Mouse (Mus musculus): ENCODE measurements around the gene Stk4. TPM values are rescaled to one million over a fixed set of nuclear protein-coding genes. Genes with fewer than 3 reads are reported as not detected.

Stk4 gene
- total and polyA plus RNA-seq, 2 experiments from 2014 or later, result 13.7 to 24.6 TPM

DNA sequence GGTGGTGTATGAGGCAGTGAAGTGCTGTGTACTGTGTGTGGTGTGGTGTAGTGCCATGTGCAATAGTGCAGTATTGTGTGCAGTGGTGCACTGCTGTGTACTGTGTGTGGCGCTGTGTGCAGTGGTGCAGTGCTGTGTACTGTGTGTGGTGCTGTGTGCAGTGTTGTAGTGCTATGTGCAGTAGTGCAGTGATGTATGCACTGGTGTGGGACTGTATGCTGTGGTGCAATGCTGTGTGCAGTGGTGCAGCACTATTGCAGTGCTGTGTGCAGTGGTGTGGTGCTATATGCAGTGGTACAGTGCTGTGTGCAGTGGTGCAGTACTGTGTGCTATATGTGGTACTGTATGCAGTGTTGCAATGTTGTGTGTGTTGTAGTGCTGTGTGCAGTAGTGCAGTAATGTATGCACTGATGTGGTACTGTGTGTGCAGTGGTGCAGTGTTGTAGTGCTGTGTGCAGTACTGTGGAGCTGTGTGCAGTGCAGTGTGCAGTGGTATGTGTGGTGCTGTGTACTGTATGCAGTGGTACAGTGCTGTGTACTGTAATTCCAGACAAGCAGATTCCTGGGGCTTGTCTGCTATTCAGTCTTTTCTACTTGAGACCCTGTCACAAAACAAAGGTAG, 31.6 kb upstream of the Stk4 start:
- no peak for TF ChIP-seq CTCF (IDR thresholded peaks at IDR 0.05)
- Histone ChIP-seq H3K27ac (ENCODE audit: low read depth, low read length) (no peak overlapping the region), H3K4me3 (ENCODE audit: low read depth, low read length) (no peak overlapping the region), H3K36me3 (ENCODE audit: insufficient read depth, low read length) (no peaks in the 10 kb centered on the region), H3K9me3 (ENCODE audit: low read length) (no peaks in the 10 kb centered on the region), H3K4me1 (ENCODE audit: insufficient read depth, low read length) (no peaks in the 10 kb centered on the region), H3K4me2 (ENCODE audit: low read depth, low read length, poor library complexity, severe bottlenecking) (no peak overlapping the region), H3K9ac (replicated peaks; ENCODE audit: low read length, poor library complexity, severe bottlenecking) (no peak overlapping the region), H3K27me3 (ENCODE audit: insufficient read depth, low read length) (no peaks in the 10 kb centered on the region)
- DNase-seq (ENCODE audit: low spot score) (no peak), ATAC-seq (ENCODE audit: low FRiP score) (no peak)
- WGBS, result 94% methylated on average over 1 of the region's 1 CpGs

- H3K9ac ChIP-seq (replicated peaks; ENCODE audit: low read length, poor library complexity, severe bottlenecking), result no peak overlapping the region
- no peak for ATAC-seq (ENCODE audit: low FRiP score)
- TF ChIP-seq CTCF (IDR thresholded peaks at IDR 0.05), result no peak
- DNase-seq (ENCODE audit: low spot score), result no peak
- 90% methylated on average over 6 of the region's 6 CpGs for WGBS
- H3K4me1 ChIP-seq (ENCODE audit: insufficient read depth, low read length), result no peaks in the 10 kb centered on the region
- H3K36me3 ChIP-seq (ENCODE audit: insufficient read depth, low read length), result no peaks in the 10 kb centered on the region
- H3K27ac ChIP-seq (ENCODE audit: low read depth, low read length), result no peak overlapping the region
- no peak overlapping the region for H3K4me3 ChIP-seq (ENCODE audit: low read depth, low read length)
- H3K4me2 ChIP-seq (ENCODE audit: low read depth, low read length, poor library complexity, severe bottlenecking), result no peak overlapping the region
- H3K27me3 ChIP-seq (ENCODE audit: insufficient read depth, low read length), result no peaks in the 10 kb centered on the region
- no peaks in the 10 kb centered on the region for H3K9me3 ChIP-seq (ENCODE audit: low read length)
Observed at GRCm38 (mm10) chr2:164040949-164041348, 29.2 kb upstream of the Stk4 start.

GRCm38 (mm10) chr2:164041523-164041922, 28.6 kb upstream of the Stk4 start:
- 88% methylated on average over 2 of the region's 2 CpGs for WGBS
- no peak for ATAC-seq (ENCODE audit: low FRiP score)
- H3K4me3 ChIP-seq (ENCODE audit: low read depth, low read length), result no peak overlapping the region

GRCm38 (mm10) chr2:164047197-164047690, 22.9 kb upstream of the Stk4 start:
- Histone ChIP-seq H3K9me3 (ENCODE audit: low read length) (no peaks in the 10 kb centered on the region), H3K27ac (ENCODE audit: low read depth, low read length) (no peak overlapping the region), H3K36me3 (ENCODE audit: insufficient read depth, low read length) (peaks cover 3% of the 10 kb centered on the region; the same call in 1 of the 2 replicates), H3K4me2 (ENCODE audit: low read depth, low read length, poor library complexity, severe bottlenecking) (peak overlapping the region; percentile 41), H3K9ac (replicated peaks; ENCODE audit: low read length, poor library complexity, severe bottlenecking) (no peak overlapping the region), H3K27me3 (ENCODE audit: insufficient read depth, low read length) (no peaks in the 10 kb centered on the region), H3K4me3 (ENCODE audit: low read depth, low read length) (peak overlapping the region; percentile 27), H3K4me1 (ENCODE audit: insufficient read depth, low read length) (no peaks in the 10 kb centered on the region)
- DNase-seq (ENCODE audit: low spot score) (peak; percentile 46), ATAC-seq (ENCODE audit: low FRiP score) (peak; percentile 41; the same call in 1 of the 2 replicates)
- 1% methylated on average over 12 of the region's 16 CpGs for WGBS
- TF ChIP-seq CTCF (IDR thresholded peaks at IDR 0.05), result no peak

More at GRCm38 (mm10) chr2:164041523-164041922, 28.6 kb upstream of the Stk4 start:
- no peak overlapping the region for H3K27ac ChIP-seq (ENCODE audit: low read depth, low read length)
- TF ChIP-seq CTCF (IDR thresholded peaks at IDR 0.05), result no peak
- H3K4me1 ChIP-seq (ENCODE audit: insufficient read depth, low read length), result no peaks in the 10 kb centered on the region
- no peaks in the 10 kb centered on the region for H3K9me3 ChIP-seq (ENCODE audit: low read length)
- DNase-seq (ENCODE audit: low spot score), result no peak
- no peaks in the 10 kb centered on the region for H3K27me3 ChIP-seq (ENCODE audit: insufficient read depth, low read length)
- no peaks in the 10 kb centered on the region for H3K36me3 ChIP-seq (ENCODE audit: insufficient read depth, low read length)
- no peak overlapping the region for H3K4me2 ChIP-seq (ENCODE audit: low read depth, low read length, poor library complexity, severe bottlenecking)
- no peak overlapping the region for H3K9ac ChIP-seq (replicated peaks; ENCODE audit: low read length, poor library complexity, severe bottlenecking)

GRCm38 (mm10) chr2:164053767-164054166, 16.4 kb upstream of the Stk4 start:
- Histone ChIP-seq H3K27ac (ENCODE audit: low read depth, low read length) (no peak overlapping the region), H3K4me1 (ENCODE audit: insufficient read depth, low read length) (no peaks in the 10 kb centered on the region), H3K4me3 (ENCODE audit: low read depth, low read length) (no peak overlapping the region), H3K27me3 (ENCODE audit: insufficient read depth, low read length) (no peaks in the 10 kb centered on the region), H3K4me2 (ENCODE audit: low read depth, low read length, poor library complexity, severe bottlenecking) (no peak overlapping the region), H3K9ac (replicated peaks; ENCODE audit: low read length, poor library complexity, severe bottlenecking) (no peak overlapping the region), H3K36me3 (ENCODE audit: insufficient read depth, low read length) (peaks cover 52% of the 10 kb centered on the region), H3K9me3 (ENCODE audit: low read length) (no peaks in the 10 kb centered on the region)
- no peak for TF ChIP-seq CTCF (IDR thresholded peaks at IDR 0.05)
- DNase-seq (ENCODE audit: low spot score), result no peak
- no peak for ATAC-seq (ENCODE audit: low FRiP score)
- 91% methylated on average over 8 of the region's 8 CpGs for WGBS

DNA sequence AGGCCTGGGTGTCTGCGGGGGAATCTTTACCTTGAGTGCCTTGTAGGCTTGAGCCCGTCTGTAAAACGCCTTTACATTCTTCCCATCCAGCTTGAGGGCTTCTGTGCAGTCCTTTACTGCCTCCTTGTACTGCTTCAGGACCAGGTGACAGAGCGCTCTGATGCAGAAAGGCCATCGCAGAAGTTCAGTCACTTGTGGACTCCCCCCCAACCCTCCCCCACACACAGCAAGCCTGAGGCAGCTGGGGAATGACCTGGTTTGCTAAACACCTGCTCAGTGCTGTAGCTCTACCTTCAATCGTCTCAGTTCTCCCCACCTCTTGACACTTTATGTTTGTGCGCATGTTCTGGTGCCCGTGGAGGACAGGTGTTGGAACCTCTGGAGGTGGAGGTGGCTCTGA, 15.5 kb upstream of the Stk4 start:
- Histone ChIP-seq H3K4me3 (ENCODE audit: low read depth, low read length) (no peak overlapping the region), H3K9me3 (ENCODE audit: low read length) (no peaks in the 10 kb centered on the region), H3K27ac (ENCODE audit: low read depth, low read length) (no peak overlapping the region), H3K9ac (replicated peaks; ENCODE audit: low read length, poor library complexity, severe bottlenecking) (no peak overlapping the region), H3K4me2 (ENCODE audit: low read depth, low read length, poor library complexity, severe bottlenecking) (no peak overlapping the region), H3K4me1 (ENCODE audit: insufficient read depth, low read length) (no peaks in the 10 kb centered on the region), H3K36me3 (ENCODE audit: insufficient read depth, low read length) (peaks cover 60% of the 10 kb centered on the region), H3K27me3 (ENCODE audit: insufficient read depth, low read length) (no peaks in the 10 kb centered on the region)
- 97% methylated on average over 8 of the region's 8 CpGs for WGBS
- no peak for ATAC-seq (ENCODE audit: low FRiP score)
- no peak for TF ChIP-seq CTCF (IDR thresholded peaks at IDR 0.05)
- DNase-seq (ENCODE audit: low spot score), result no peak
